Mouse (Mus musculus) megakaryocyte, embryonic 14.5 days (primary cell): ENCODE results near the gene Zfp109.

Experiments
- FLI1 ChIP-seq: IDR thresholded peaks from 2 replicates; pipeline ENCODE4 v1.6.1; 2012; ENCODE audit warnings: low read length, inconsistent platforms, mixed read lengths
- GATA1 ChIP-seq: IDR thresholded peaks from 3 replicates; pipeline ENCODE4 v1.6.1; 2012; ENCODE audit warnings: mixed read lengths, low read length, inconsistent platforms, borderline replicate concordance

GRCm38 (mm10) chr7:24187611-24188010 is 49.7 kb downstream of the Zfp109 start:
- TF ChIP-seq GATA1 (peak; percentile 45; the same call in 1 of the 3 replicates), FLI1 (peak; percentile 73; the same call in 1 of the 2 replicates)
